ENCODE assay signal across 14 mouse cellular contexts in the genomic region with DNA sequence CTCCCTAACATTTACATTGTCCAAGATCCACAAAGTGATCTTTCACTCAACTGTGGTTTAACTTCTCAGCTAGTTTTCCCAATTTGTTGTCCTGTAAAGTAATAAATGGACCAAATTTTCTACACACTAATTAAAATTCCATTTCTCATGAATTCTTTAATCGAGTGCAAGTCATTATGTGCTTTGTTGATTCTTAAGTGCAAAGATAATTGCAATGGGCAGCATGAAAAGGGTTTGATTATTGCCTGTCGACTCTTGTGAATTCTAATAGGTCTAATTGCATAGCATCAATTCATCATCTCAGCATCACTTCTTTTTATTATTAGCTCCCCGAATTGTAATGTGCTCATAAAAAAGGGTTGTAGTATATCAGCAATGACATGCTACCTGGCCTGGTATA.
"Had no signal": no experiment of that assay in that cellular context is flagged by ENCODE, and none has a peak within 500 bp of the region (broad histone marks: within the 10 kb centered on the region; RNA-seq: fewer than 3 reads in every experiment).

No protein-coding gene starts in this region.

- H3K4me2 ChIP-seq: lung, embryonic 14.5 days; midbrain, embryonic 13.5 days; midbrain, embryonic 15.5 days; neural tube, embryonic 12.5 days; stomach, embryonic 15.5 days had no signal

- H3K27me3 ChIP-seq: midbrain, embryonic 13.5 days; midbrain, embryonic 15.5 days; neural tube, embryonic 12.5 days; stomach, embryonic 15.5 days had no signal

- H3K4me3 ChIP-seq: midbrain, embryonic 10.5 days; midbrain, embryonic 13.5 days; midbrain, embryonic 15.5 days; neural tube, embryonic 12.5 days; stomach, embryonic 15.5 days had no signal

- H3K4me1 ChIP-seq: midbrain, embryonic 10.5 days; midbrain, embryonic 13.5 days; midbrain, embryonic 15.5 days; neural tube, embryonic 12.5 days; stomach, embryonic 15.5 days had no signal

- DNase-seq: lung, adult 18-20 months; lung, embryonic 14.5 days; lung, postnatal 10 days; lung, postnatal 4 days; right cerebral cortex, postnatal 14 days; thymus, adult 2 months; thymus, postnatal 25 days; thymus, postnatal 4 days had no signal

- H3K9ac ChIP-seq: lung, embryonic 14.5 days; midbrain, embryonic 13.5 days; midbrain, embryonic 15.5 days; neural tube, embryonic 12.5 days; stomach, embryonic 15.5 days had no signal

- H3K27ac ChIP-seq: midbrain, embryonic 10.5 days; midbrain, embryonic 13.5 days; midbrain, embryonic 15.5 days; neural tube, embryonic 12.5 days; stomach, embryonic 15.5 days; stomach, postnatal 0 days had no signal

- ATAC-seq: midbrain, embryonic 13.5 days; midbrain, embryonic 15.5 days had no signal

- H3K9me3 ChIP-seq: midbrain, embryonic 10.5 days; midbrain, embryonic 13.5 days; midbrain, embryonic 15.5 days; neural tube, embryonic 12.5 days; stomach, embryonic 15.5 days had no signal

- H3K36me3 ChIP-seq: midbrain, embryonic 10.5 days; midbrain, embryonic 13.5 days; midbrain, embryonic 15.5 days; neural tube, embryonic 12.5 days; stomach, embryonic 15.5 days had no signal
